Mouse (Mus musculus) lung, postnatal 0 days (tissue): ENCODE measurements around the gene Fbrsl1.
A peak's percentile ranks its signal among the peaks of the same experiment; 100 is the strongest.

Experiments used
- CTCF ChIP-seq: IDR thresholded peaks from 2 replicates; pipeline ENCODE4 v1.5.1; 2016; ENCODE audit warnings: antibody characterized with exemption, mild to moderate bottlenecking
- EP300 ChIP-seq: IDR thresholded peaks from 2 replicates; pipeline ENCODE4 v1.6.1; 2016; ENCODE audit warnings: antibody characterized with exemption, mild to moderate bottlenecking, control low read depth

- TF ChIP-seq EP300 (peak; percentile 92), CTCF (no peak)
Measured at GRCm38 (mm10) chr5:110479228-110479627, 30.9 kb upstream of the Fbrsl1 start.
